Mouse (Mus musculus) macrophage (primary cell): ENCODE results near the gene Mrpl42. TPM values are rescaled to one million over a fixed set of nuclear protein-coding genes. Genes with fewer than 3 reads are reported as not detected.
A peak's percentile ranks its signal among the peaks of the same experiment; 100 is the strongest.

Experiments
- H3K27ac ChIP-seq: fragments of 350-480 bp; formaldehyde crosslinking; 2 replicates; pipeline ENCODE4 v1.9.0; 2021
- H3K36me3 ChIP-seq: fragments of 350-480 bp; formaldehyde crosslinking; 2 replicates; pipeline ENCODE4 v1.9.0; 2021; ENCODE audit errors: inconsistent target
- H3K4me3 ChIP-seq: fragments of 350-480 bp; formaldehyde crosslinking; 2 replicates; pipeline ENCODE4 v1.9.0; 2021; ENCODE audit errors: inconsistent target
- H3K79me2 ChIP-seq: fragments of 350-480 bp; formaldehyde crosslinking; 2 replicates; pipeline ENCODE4 v1.9.0; 2021; ENCODE audit errors: inconsistent target
- WGBS: methylation state at CpG from one replicate; pipeline ENCODE4 v1.1.7; 2026; ENCODE audit warnings: inconsistent platforms; ENCODE audit not compliant: missing documents; 5-methylcytosine and 5-hydroxymethylcytosine counted together
- polyA plus RNA-seq: library from polyadenylated mRNA; stranded (reverse); fragments of 250-400 nt; gene quantifications from 3 replicates; pipeline ENCODE4 v1.2.4, GENCODE M21; 2018; ENCODE audit warnings: inconsistent platforms

The Mrpl42 gene
- polyA plus RNA-seq, 1 experiment from 2014 or later, result 233 TPM

DNA sequence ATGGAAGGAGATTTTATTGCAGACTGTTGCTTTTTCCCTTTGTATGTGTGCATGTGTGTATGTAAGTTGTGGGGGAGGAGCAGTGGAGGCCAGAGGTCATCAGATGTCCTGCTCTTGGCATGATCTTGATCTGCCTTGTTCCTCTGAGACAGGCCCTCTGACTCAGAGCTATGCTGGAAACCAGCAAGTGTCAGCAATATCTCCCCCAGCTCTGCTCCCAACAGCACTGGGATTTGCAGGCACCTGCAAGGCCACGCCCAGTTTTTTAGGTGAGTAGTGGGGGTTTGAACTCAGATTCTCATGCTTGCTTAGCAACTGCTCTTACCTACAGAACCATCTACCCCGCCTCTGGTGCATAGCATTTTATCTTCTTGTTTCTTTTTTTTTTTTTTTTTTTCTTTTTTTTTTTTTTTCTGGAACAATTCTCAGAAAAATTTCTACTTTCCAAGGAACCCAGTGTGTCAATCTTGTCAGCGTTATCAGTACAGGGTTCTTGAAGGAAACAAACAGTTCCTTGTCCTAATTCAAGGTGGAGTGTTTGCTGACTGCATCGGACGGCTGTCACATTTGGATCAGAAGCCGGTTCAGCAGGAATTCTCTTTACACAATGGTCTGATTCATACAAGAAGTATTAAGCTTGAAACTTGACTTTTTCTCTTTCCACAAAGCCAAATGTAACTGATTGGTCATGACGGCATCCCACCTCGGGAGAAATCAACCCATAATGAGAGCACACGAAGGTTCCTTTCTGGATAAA, 43.5 kb downstream of the Mrpl42 start:
- no peaks in the 10 kb centered on the region for H3K36me3 ChIP-seq
- H3K27ac ChIP-seq, result no peak overlapping the region
- no peak overlapping the region for H3K4me3 ChIP-seq
- H3K79me2 ChIP-seq, result no peaks in the 10 kb centered on the region
- 94% methylated on average over 9 of the region's 9 CpGs for WGBS

DNA sequence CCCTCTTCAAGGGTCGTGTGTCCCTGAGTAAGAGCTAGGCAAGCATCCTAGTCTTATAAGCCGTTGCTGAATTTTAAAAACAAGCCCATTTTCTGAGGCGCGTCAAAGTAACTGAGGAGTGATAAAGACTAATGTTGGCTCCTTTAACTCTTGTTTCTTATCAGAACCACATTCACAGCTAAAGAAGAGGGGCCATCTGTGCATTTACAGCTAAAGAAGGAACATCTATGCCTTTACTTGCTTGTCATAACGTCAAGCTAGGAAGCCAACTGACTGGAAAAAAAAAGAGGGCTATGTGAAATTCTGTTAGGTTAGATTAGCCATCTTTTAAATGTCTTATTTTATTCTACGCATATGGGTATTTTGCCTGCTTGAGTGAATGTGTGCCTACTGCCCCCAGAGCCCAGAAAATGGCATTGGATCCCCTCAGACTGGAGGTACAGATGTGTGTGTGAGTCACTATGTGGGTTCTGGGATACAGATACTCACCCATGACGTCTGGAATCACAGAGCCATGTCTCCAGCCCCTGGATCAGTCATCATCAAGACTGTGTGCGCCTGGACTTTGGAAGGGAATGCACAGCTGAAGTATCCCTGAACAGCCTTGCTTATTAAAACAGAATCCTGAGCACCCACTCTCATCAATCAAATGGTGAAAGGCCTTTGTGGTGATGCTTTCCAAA, 44.2 kb downstream of the Mrpl42 start:
- 89% methylated on average over 8 of the region's 8 CpGs for WGBS
- no peak overlapping the region for H3K4me3 ChIP-seq
- no peaks in the 10 kb centered on the region for H3K79me2 ChIP-seq
- H3K27ac ChIP-seq, result no peak overlapping the region
- H3K36me3 ChIP-seq, result no peaks in the 10 kb centered on the region

DNA sequence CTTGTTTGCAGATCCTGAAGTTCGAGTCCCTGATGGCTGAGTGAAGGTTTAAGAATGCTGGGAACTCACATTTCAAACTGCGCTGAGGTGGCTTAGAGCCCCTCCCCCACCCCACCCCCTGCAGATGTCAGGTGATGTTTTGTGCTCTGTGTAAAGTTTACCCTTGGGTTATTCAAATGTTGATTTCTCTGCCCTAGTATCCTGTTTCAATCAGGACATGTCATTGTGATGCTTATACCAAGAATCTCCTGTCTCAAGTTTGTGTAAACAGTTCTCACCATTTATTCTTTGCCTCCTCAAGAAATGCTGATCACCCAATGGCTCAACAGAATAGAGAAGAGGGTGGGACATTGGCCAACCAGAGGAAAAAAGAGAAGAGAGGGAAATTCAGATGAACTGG, 45.6 kb downstream of the Mrpl42 start:
- 79% methylated on average over 2 of the region's 2 CpGs for WGBS
- Histone ChIP-seq H3K27ac (no peak overlapping the region), H3K79me2 (no peaks in the 10 kb centered on the region), H3K36me3 (no peaks in the 10 kb centered on the region), H3K4me3 (no peak overlapping the region)

DNA sequence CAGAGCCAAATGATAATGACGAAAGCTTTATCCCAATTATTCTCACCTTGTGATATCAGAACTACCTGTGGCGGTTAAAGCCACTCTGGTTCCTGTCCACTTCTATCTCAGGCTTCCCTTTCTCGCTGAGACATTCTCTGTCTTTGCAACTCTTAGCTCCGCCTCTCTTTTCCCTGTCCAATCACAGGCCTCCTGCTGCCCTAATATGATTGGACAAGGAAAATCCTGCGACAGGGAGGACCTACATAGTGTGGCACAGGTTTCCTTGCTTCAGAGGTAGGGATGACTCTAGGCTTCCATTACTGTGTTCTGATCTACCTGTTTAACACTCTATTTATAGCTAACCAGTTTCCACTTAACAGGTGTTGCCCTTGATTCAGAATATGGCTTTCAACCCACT, 48.5 kb downstream of the Mrpl42 start:
- Histone ChIP-seq H3K79me2 (no peaks in the 10 kb centered on the region), H3K36me3 (no peaks in the 10 kb centered on the region), H3K27ac (no peak overlapping the region), H3K4me3 (no peak overlapping the region)
- 85% methylated on average over 5 of the region's 5 CpGs for WGBS

DNA sequence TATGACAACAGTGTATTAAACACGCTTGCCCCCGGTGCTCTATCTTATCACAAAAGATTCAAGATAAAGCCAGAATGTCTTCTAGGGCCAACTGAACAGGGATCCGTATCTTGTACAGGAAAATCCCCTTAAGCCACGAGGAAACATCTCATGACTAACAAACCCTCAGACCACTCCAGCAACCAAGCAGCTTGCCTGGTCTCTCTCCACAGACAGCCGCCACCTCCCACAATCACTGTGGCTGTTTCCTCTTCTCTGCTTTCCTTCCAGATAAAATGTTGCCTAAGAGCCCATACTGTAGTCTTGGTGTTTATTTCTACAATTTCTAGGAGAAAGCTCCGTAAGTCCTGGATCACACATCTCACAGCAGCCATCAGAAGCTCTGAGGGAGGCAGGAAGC, 52.7 kb downstream of the Mrpl42 start:
- no peaks in the 10 kb centered on the region for H3K79me2 ChIP-seq
- no peaks in the 10 kb centered on the region for H3K36me3 ChIP-seq
- H3K4me3 ChIP-seq, result no peak overlapping the region
- no peak overlapping the region for H3K27ac ChIP-seq
- WGBS, result 69% methylated on average over 6 of the region's 6 CpGs

DNA sequence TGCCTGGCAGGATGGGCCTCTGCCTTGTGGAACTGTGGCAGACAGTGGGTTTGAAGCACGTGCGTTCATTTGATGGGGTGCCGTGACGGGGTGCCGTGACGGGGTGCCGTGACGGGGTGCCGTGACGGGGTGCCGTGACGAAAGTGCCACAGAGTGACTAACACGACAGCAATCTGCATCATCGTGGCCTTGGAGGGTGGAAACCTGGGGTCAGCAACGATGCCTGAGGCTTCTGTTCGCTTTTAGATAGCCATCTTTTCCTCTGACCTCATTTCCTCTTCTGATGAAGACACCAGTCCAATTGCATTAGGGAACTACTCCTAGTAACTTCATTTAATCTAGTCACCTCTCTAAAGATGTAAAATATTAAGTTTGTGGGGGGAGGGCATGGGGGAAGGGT, 53.8 kb downstream of the Mrpl42 start:
- Histone ChIP-seq H3K79me2 (no peaks in the 10 kb centered on the region), H3K4me3 (no peak overlapping the region), H3K36me3 (no peaks in the 10 kb centered on the region), H3K27ac (no peak overlapping the region)
- WGBS, result 82% methylated on average over 16 of the region's 16 CpGs

DNA sequence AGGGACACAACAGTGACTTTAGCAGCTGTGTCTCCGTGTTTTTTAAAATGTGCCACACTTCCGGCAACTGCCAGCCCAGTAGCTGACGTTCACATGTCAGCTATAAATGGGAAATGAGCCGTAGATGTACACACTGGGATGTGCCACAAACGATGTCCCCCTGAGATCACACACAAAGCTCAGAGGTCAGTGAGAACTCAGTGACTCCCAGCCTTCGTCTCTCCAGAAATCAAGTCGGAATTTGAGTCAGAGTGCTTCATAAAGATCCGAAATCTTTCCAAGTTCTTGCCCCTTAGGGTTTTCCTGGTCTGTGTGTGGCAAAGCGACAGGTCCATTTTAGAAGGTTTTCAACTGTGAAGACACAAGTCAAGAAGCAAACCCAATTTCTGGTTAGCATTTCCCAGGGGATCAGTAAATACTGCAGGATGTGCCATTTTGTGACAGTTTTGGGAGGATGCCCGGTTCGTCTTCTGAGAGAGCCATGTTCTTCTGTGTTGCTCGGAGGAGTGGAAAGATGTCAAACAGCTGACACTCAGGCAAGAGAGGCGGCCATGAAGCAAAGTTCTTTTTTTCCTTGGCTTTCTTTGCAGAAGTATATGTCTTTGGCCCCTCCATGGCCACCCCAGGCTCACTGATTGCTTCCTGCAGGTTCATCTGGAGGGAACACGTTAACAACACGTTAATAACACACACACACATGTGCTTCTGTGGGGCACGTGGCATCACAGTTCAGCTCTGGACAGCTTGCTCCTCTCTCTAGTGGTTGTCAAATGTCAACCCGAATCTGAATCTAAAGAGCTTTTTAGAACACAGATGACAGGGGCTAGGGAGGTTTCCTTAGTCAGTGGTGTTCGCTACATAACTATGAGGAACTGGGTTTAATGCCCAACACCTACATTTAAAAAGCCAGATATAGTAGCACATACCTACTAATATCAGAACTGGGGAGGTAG, 56.4 kb downstream of the Mrpl42 start:
- H3K27ac ChIP-seq, result no peak overlapping the region
- no peaks in the 10 kb centered on the region for H3K79me2 ChIP-seq
- H3K4me3 ChIP-seq, result no peak overlapping the region
- 92% methylated on average over 18 of the region's 18 CpGs for WGBS
- no peaks in the 10 kb centered on the region for H3K36me3 ChIP-seq

DNA sequence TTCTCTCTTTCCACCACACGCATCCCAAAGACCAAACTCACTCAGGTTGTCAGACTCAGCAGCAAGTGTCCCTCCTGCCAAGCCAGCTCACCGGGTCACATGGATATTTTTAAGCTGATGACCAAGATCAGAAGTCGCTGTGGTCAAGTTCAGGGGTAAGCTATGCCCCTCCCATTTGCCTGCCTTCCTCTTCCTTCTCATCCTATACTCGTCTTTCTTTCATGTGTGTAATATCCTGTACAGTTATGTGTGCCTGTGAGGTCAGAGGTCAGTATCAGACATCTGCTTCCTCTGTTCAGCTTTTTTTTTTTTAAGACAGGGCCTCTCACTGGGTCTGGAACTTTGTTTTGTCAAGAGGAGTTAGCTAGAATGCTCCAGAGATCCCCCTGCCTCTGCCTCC, 59.4 kb downstream of the Mrpl42 start:
- WGBS, result 34% methylated on average over 4 of the region's 4 CpGs
- no peaks in the 10 kb centered on the region for H3K79me2 ChIP-seq
- 0 out of 2 replicates have a peak overlapping the region, but pooled peaks have one; percentile 0 for H3K27ac ChIP-seq
- H3K4me3 ChIP-seq, result no peak overlapping the region
- H3K36me3 ChIP-seq, result no peaks in the 10 kb centered on the region

DNA sequence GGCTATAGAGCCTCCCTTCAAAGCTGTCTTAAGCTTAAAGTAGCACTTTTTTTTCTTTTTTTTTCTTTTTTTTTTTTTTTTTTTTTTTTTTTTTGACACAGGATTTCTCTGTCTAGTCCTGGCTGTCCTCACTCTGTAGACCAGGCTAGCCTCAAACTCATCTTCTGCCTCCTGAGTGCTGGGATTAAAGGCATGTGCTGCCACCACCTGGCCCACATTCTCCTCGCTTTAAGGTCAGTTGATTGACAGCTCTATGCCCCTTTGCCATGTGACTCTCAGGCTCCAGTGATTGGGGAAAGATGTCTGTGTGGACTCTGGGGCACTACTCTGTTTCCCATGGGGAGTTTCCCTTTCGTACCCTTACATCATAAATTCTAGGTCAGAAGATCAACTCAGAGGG, 61.2 kb downstream of the Mrpl42 start:
- WGBS, result 69% methylated on average over 2 of the region's 2 CpGs
- Histone ChIP-seq H3K79me2 (no peaks in the 10 kb centered on the region), H3K27ac (no peak overlapping the region), H3K36me3 (no peaks in the 10 kb centered on the region), H3K4me3 (no peak overlapping the region)

DNA sequence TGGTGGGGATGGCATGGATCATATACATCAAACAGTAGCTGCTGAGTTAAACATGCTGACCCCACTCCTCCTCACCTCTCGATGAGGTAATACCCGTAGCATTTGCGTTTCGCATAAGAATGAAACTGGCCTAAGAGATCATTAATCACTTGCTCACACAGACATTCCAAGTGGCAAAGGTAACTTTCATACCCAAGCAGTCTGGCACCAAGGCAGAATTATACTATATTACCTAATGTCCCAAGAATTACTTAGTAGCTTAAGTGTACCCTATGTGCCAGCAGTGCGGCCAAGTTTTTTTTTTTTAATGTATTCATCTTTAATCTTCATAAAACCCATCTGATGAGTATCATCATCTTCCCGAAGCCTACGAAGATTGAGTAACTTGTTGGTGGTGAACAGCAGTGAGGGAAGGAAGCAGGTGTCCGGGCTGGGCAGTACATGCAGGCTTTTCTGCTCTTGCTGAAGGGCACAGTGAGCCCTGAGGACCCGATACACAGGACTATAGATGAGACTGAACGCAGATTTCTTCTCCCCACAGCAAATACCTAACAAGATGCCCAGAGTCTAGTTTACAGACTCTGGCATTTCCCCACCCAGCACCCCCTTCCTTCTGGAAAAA, 61.9 kb downstream of the Mrpl42 start:
- H3K36me3 ChIP-seq, result no peaks in the 10 kb centered on the region
- no peak overlapping the region for H3K4me3 ChIP-seq
- H3K79me2 ChIP-seq, result no peaks in the 10 kb centered on the region
- 81% methylated on average over 10 of the region's 10 CpGs for WGBS
- no peak overlapping the region for H3K27ac ChIP-seq

DNA sequence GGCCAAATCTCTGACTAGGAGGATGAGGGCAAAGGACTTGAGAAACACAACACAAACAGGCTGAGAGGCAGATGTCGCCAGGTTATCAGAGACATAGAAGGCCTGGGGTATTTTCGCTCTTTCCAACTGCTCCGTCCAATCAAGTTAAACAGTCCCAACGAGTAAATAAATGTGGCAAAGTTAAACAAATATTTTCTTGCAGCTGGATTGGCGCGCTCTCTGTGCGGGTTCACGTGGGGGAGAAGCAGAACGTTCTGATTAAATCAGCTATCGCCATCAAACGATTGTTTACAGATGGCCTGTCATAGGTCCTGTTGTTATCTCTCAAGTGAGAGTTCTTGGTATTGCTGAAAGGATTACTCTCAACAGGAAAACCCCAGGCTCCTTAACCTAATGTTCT, 62.8 kb downstream of the Mrpl42 start:
- H3K4me3 ChIP-seq, result no peak overlapping the region
- H3K27ac ChIP-seq, result no peak overlapping the region
- 95% methylated on average over 11 of the region's 11 CpGs for WGBS
- no peaks in the 10 kb centered on the region for H3K36me3 ChIP-seq
- no peaks in the 10 kb centered on the region for H3K79me2 ChIP-seq

Other genes starting within 250 kb of the Mrpl42 start
- gene Cradd, start 177.8 kb downstream of the Mrpl42 start, polyA plus RNA-seq, result 8.7 to 11.3 TPM (median 9.2 TPM) in 3 replicates
- gene Socs2, start 84.8 kb downstream of the Mrpl42 start, polyA plus RNA-seq, result 0.91 to 1.5 TPM (median 1.1 TPM) in 3 replicates
- 101 to 234 TPM (median 183 TPM) in 3 replicates for gene Ube2n, start 13.2 kb upstream of the Mrpl42 start, polyA plus RNA-seq
- 29.6 to 34.9 TPM (median 34.1 TPM) in 3 replicates for gene Nudt4, start 62.2 kb upstream of the Mrpl42 start, polyA plus RNA-seq
- 0.98 TPM in 1 of 3 replicates, not detected in the others for gene Anapc15-ps, start 171.5 kb upstream of the Mrpl42 start, polyA plus RNA-seq